Mouse (Mus musculus): ENCODE measurements around the gene Ccdc92. TPM values are rescaled to one million over a fixed set of nuclear protein-coding genes. Genes with fewer than 3 reads are reported as not detected.

The Ccdc92 gene
- polyA plus RNA-seq, 1 experiment from 2014 or later = 0.47 TPM

Other genes starting within 250 kb of the Ccdc92 start
- 13.1 and 14.3 TPM in 2 replicates for gene Atp6v0a2, start 233.8 kb downstream of the Ccdc92 start, polyA plus RNA-seq (2015; fragmentation: Nextera tagmentation; extraction: Ambion mirVana)
- gene Dnah10, start 137.3 kb downstream of the Ccdc92 start, polyA plus RNA-seq (2015; fragmentation: Nextera tagmentation; extraction: Ambion mirVana) = not detected in 2 replicates
- 11.7 and 13.7 TPM in 2 replicates for gene Zfp664, start 267 bp upstream of the Ccdc92 start, polyA plus RNA-seq (2015; fragmentation: Nextera tagmentation; extraction: Ambion mirVana)
- 0.20 and 0.22 TPM in 2 replicates for gene Rflna, start 140.8 kb upstream of the Ccdc92 start, polyA plus RNA-seq (2015; fragmentation: Nextera tagmentation; extraction: Ambion mirVana)